Mouse (Mus musculus) midbrain, embryonic 14.5 days (tissue): Measurements from ENCODE around the gene Tmem176b. TPM values are rescaled to one million over a fixed set of nuclear protein-coding genes. Genes with fewer than 3 reads are reported as not detected.

ENCODE experiments used
- ATAC-seq: fragments of 200-750 bp; cut with Nextera tagmentation; 2 replicates; pipeline ENCODE4 v1.8.0; 2017; ENCODE audit warnings: moderate number of reproducible peaks, moderate library complexity; ENCODE audit not compliant: low FRiP score, low TSS enrichment
- DNase-seq: peaks from one replicate; pipeline ENCODE4 v3.0.0-alpha.2; 2015
- H3K27ac ChIP-seq: fragments of 300-500 bp; sonication (generic); replicated peaks from 2 replicates; pipeline ENCODE4 v1.5.1; 2014; ENCODE audit warnings: mild to moderate bottlenecking, low read depth, low read length, moderate library complexity
- H3K27me3 ChIP-seq: fragments of 300-500 bp; sonication (generic); 2 replicates; pipeline ENCODE4 v1.6.1; 2014; ENCODE audit warnings: low read length, control low read depth, mixed read lengths; ENCODE audit not compliant: control insufficient read depth, insufficient read depth
- H3K36me3 ChIP-seq: fragments of 300-500 bp; sonication (generic); 2 replicates; pipeline ENCODE4 v1.6.1; 2014; ENCODE audit warnings: low read length, control low read depth; ENCODE audit not compliant: control insufficient read depth, insufficient read depth
- H3K4me1 ChIP-seq: fragments of 300-500 bp; sonication (generic); 2 replicates; pipeline ENCODE4 v1.6.1; 2014; ENCODE audit warnings: mild to moderate bottlenecking, antibody characterized with exemption, low read length, control low read depth; ENCODE audit not compliant: control insufficient read depth, insufficient read depth
- H3K4me2 ChIP-seq: fragments of 300-500 bp; sonication (generic); 2 replicates; pipeline ENCODE4 v1.6.1; 2014; ENCODE audit warnings: mild to moderate bottlenecking, low read length, moderate library complexity
- H3K4me3 ChIP-seq: fragments of 300-500 bp; sonication (generic); replicated peaks from 2 replicates; pipeline ENCODE4 v1.5.1; 2014; ENCODE audit warnings: low read depth, low read length
- H3K9ac ChIP-seq: fragments of 300-500 bp; sonication (generic); replicated peaks from 2 replicates; pipeline ENCODE4 v1.6.1; 2014; ENCODE audit warnings: mild to moderate bottlenecking, low read length, moderate library complexity
- H3K9me3 ChIP-seq: fragments of 300-500 bp; sonication (generic); 2 replicates; pipeline ENCODE4 v1.6.1; 2016; ENCODE audit warnings: low read length, control low read depth, mixed read lengths; ENCODE audit not compliant: control insufficient read depth
- WGBS: fragments of 180-500 bp; shearing (Covaris S2); extraction: QIAGEN DNeasy Blood & Tissue Kit; methylation state at CpG from one replicate; pipeline ENCODE4 v1.1.7; 2014; 5-methylcytosine and 5-hydroxymethylcytosine counted together
- polyA plus RNA-seq: library from polyadenylated mRNA; unstranded; fragments of >200 nt; fragmentation: Nextera tagmentation; extraction: Ambion mirVana; gene quantifications from 2 replicates; pipeline ENCODE4 v1.2.1, GENCODE M21; 2014

The Tmem176b gene
- polyA plus RNA-seq, 1 experiment from 2014 or later, result 96.7 TPM

DNA sequence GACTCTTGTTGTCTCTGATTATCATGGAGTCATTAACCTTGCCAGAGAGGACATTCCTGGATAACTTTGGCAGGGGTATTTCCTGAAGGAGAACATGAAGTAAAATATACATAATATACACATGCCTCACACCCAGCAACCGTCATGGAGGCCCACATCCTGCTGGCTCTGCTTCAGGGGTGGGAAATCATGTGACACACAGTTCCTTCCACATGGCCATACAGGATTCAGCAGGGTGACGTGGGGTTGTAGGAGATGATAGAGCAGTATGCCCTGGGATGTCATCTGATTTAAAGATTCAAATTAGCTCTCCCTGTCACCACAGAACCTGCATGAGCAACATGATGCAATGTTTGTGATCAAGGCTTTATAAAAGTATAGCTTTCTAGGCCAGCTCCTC, 53.4 kb downstream of the Tmem176b start:
- 85% methylated on average over 2 of the region's 2 CpGs for WGBS
- ATAC-seq, result no peak
- no peaks in the 10 kb centered on the region for H3K4me1 ChIP-seq

DNA sequence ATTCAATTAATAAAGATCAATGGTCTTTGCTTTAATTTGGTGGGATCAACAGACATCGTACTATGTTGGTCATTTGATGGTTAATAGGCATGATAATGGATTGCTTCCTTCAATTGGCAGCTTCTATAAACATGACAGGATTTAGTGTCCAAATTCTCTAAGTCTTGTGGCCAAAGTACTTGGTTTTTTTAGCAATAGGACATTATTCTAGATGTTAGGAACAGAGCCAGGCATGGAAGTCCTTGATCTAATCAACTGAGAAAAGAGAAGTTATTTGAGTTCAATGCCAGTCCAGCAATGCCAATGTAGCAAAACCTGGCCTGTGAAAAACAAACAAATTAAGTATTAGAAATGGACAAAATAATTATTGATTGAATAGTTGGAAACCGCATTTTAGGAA, 55.7 kb downstream of the Tmem176b start:
- DNase-seq (no peak), ATAC-seq (no peak)
- H3K4me1 ChIP-seq, result no peaks in the 10 kb centered on the region
- H3K4me2 ChIP-seq, result no peak overlapping the region
- WGBS, result 77% methylated on average over 2 of the region's 2 CpGs
- H3K27ac ChIP-seq, result no peak overlapping the region
- no peaks in the 10 kb centered on the region for H3K27me3 ChIP-seq
- no peaks in the 10 kb centered on the region for H3K9me3 ChIP-seq
- H3K36me3 ChIP-seq, result no peaks in the 10 kb centered on the region
- H3K4me3 ChIP-seq, result no peak overlapping the region
- no peak overlapping the region for H3K9ac ChIP-seq

More for the DNA sequence above, 53.4 kb downstream of the Tmem176b start:
- Histone ChIP-seq H3K27me3 (no peaks in the 10 kb centered on the region), H3K4me3 (no peak overlapping the region), H3K4me2 (no peak overlapping the region), H3K27ac (no peak overlapping the region), H3K9ac (no peak overlapping the region), H3K36me3 (no peaks in the 10 kb centered on the region), H3K9me3 (no peaks in the 10 kb centered on the region)
- no peak for DNase-seq

DNA sequence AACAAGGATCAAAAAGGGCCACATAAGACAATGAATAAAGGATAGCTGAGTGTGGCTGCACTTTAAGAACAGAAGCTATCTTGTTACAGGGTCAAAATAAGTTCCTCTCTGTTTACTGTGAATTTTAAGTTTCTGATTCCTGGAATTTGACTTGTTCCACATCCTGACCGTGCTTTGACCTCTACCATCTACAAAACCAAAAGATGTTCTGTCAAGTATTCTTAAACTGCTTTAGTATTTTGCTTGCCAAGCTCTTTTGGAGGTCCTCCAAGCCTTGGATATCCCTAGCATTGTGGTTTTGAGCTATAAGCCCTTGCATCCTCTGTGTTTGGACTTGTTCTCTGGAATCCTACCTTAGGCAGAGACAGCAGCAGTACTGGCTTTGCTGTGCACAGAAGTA, 56.1 kb downstream of the Tmem176b start:
- WGBS, result 89% methylated on average over 1 of the region's 1 CpGs
- no peaks in the 10 kb centered on the region for H3K9me3 ChIP-seq
- no peak for ATAC-seq
- no peak for DNase-seq
- H3K4me3 ChIP-seq, result no peak overlapping the region
- no peak overlapping the region for H3K4me2 ChIP-seq
- no peak overlapping the region for H3K9ac ChIP-seq
- no peaks in the 10 kb centered on the region for H3K36me3 ChIP-seq
- H3K27ac ChIP-seq, result no peak overlapping the region
- H3K27me3 ChIP-seq, result no peaks in the 10 kb centered on the region
- H3K4me1 ChIP-seq, result no peaks in the 10 kb centered on the region

DNA sequence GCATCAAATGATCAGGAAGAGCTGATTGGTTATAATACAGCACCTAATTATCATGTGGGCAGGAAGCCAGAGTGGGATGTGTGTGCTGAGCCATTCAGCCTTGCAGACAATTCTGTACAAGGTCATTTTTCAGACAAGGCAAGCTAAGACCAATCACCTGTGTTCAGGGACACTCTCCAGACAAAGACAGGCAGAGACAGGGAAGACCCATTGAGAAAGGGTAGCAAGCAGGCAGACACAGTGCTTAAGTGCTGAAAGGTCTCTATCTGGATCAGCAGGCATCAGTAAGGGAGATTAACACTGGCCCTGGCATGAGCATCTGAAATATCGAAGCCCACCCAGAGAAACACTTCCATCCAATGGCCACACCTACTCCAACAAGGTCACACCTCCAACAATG, 56.9 kb downstream of the Tmem176b start:
- no peak for ATAC-seq
- Histone ChIP-seq H3K4me2 (no peak overlapping the region), H3K9ac (no peak overlapping the region), H3K4me1 (no peaks in the 10 kb centered on the region), H3K4me3 (no peak overlapping the region), H3K36me3 (no peaks in the 10 kb centered on the region), H3K9me3 (no peaks in the 10 kb centered on the region), H3K27me3 (no peaks in the 10 kb centered on the region), H3K27ac (no peak overlapping the region)
- WGBS, result 79% methylated on average over 1 of the region's 1 CpGs
- DNase-seq, result no peak

Other genes with a start within 250 kb of the Tmem176b start
- gene Repin1, start 247.6 kb downstream of the Tmem176b start, polyA plus RNA-seq, result 44.3 and 47.0 TPM in 2 replicates
- 0.94 TPM in 1 of 2 replicates, not detected in the other for gene Gm44965, start 247.6 kb downstream of the Tmem176b start, polyA plus RNA-seq
- gene Zfp775, start 239.4 kb downstream of the Tmem176b start, polyA plus RNA-seq, result 14.6 and 17.5 TPM in 2 replicates
- gene AI854703, start 214.7 kb downstream of the Tmem176b start, polyA plus RNA-seq, result 14.2 and 17.8 TPM in 2 replicates
- gene Gimap8, start 194.3 kb downstream of the Tmem176b start, polyA plus RNA-seq, result 0.17 and 0.32 TPM in 2 replicates
- 0.98 and 2.1 TPM in 2 replicates for gene Gimap9, start 165.4 kb downstream of the Tmem176b start, polyA plus RNA-seq
- gene Gimap4, start 156.9 kb downstream of the Tmem176b start, polyA plus RNA-seq, result 0.63 and 1.4 TPM in 2 replicates
- gene Gimap6, start 133.3 kb downstream of the Tmem176b start, polyA plus RNA-seq, result 3.9 and 8.0 TPM in 2 replicates
- gene Gm28053, start 122.9 kb downstream of the Tmem176b start, polyA plus RNA-seq, result 1.00 TPM in 1 of 2 replicates, not detected in the other
- not detected in 2 replicates for gene Gimap7, start 122.9 kb downstream of the Tmem176b start, polyA plus RNA-seq
- gene Gimap1, start 102.4 kb downstream of the Tmem176b start, polyA plus RNA-seq, result 2.8 and 5.2 TPM in 2 replicates
- gene Gimap5, start 95.3 kb downstream of the Tmem176b start, polyA plus RNA-seq, result 0.71 and 0.78 TPM in 2 replicates
- not detected in 2 replicates for gene Gimap3, start 70.6 kb downstream of the Tmem176b start, polyA plus RNA-seq
- 11.1 and 17.2 TPM in 2 replicates for gene Tmem176a, start 577 bp downstream of the Tmem176b start, polyA plus RNA-seq
- gene Aoc1, start 31.4 kb upstream of the Tmem176b start, polyA plus RNA-seq, result not detected in 2 replicates
- not detected in 2 replicates for gene 1600015I10Rik, start 88.4 kb upstream of the Tmem176b start, polyA plus RNA-seq
- not detected in 2 replicates for gene Doxl2, start 133.5 kb upstream of the Tmem176b start, polyA plus RNA-seq
- not detected in 2 replicates for gene Svs1, start 145.4 kb upstream of the Tmem176b start, polyA plus RNA-seq
- 0.09 and 1.2 TPM in 2 replicates for gene Gpnmb, start 195.1 kb upstream of the Tmem176b start, polyA plus RNA-seq
- gene Malsu1, start 232.3 kb upstream of the Tmem176b start, polyA plus RNA-seq, result 62.7 and 78.8 TPM in 2 replicates